Mouse (Mus musculus) kidney, postnatal 25 days (tissue): ENCODE data around the gene Apob.
A peak's percentile ranks its signal among the peaks of the same experiment; 100 is the strongest.

Experiments
- DNase-seq, 2 experiments: peaks; one replicate each; pipeline ENCODE4 v3.0.0; 2021; ENCODE audit warnings: mixed read lengths in 2 of 2

The Apob gene

GRCm38 (mm10) chr12:8038081-8038730, 60.8 kb downstream of the Apob start:
- no peak for DNase-seq

- DNase-seq = no peak
Measured at GRCm38 (mm10) chr12:8042626-8043394, 65.4 kb downstream of the Apob start.

GRCm38 (mm10) chr12:8047046-8047445, 69.6 kb downstream of the Apob start:
- DNase-seq = no peak

GRCm38 (mm10) chr12:8047789-8048309, 70.4 kb downstream of the Apob start:
- no peak for DNase-seq

GRCm38 (mm10) chr12:8056001-8056640, 78.7 kb downstream of the Apob start:
- no peak for DNase-seq

GRCm38 (mm10) chr12:8059576-8059975, 82.1 kb downstream of the Apob start:
- peak; percentile 50 to 83 for DNase-seq

- DNase-seq = no peak
Measured at GRCm38 (mm10) chr12:8063363-8064065, 86.1 kb downstream of the Apob start.
